Mouse (Mus musculus) MEL (cell line): Measurements from ENCODE around the gene Ccdc54. TPM values are rescaled to one million over a fixed set of nuclear protein-coding genes. Genes with fewer than 3 reads are reported as not detected.

Experiments
- DNase-seq: peaks from one replicate; pipeline ENCODE4 v3.0.0; 2011; ENCODE audit warnings: low read depth, low spot score
- H3K27ac ChIP-seq: 2 replicates; pipeline ENCODE4 v1.5.1; 2012; ENCODE audit warnings: low read depth, mild to moderate bottlenecking, control low read depth, low read length, moderate library complexity; ENCODE audit not compliant: control insufficient read depth
- H3K27me3 ChIP-seq, 2 experiments: fragments of 150-350 bp in 1 of 2; sonication (generic) in 1 of 2; 2 replicates each; pipeline ENCODE4 v1.6.1; 2012; ENCODE audit warnings: low read length in 2 of 2, mild to moderate bottlenecking in 2 of 2, improper control_type of control experiment in 1 of 2, moderate library complexity in 1 of 2; ENCODE audit not compliant: insufficient read depth in 2 of 2, control insufficient read depth in 1 of 2
- H3K36me3 ChIP-seq, 2 experiments: 2 replicates each; pipeline ENCODE4 v1.6.1; 2012 to 2014; ENCODE audit warnings: low read length in 2 of 2, improper control_type of control experiment in 1 of 2, inconsistent platforms in 1 of 2, mild to moderate bottlenecking in 1 of 2; ENCODE audit not compliant: insufficient read depth in 2 of 2, control insufficient read depth in 1 of 2
- H3K4me1 ChIP-seq, 2 experiments: fragments of 150-350 bp in 1 of 2; sonication (generic) in 1 of 2; 2 replicates each; pipeline ENCODE4 v1.6.1; 2012; ENCODE audit warnings: low read length in 2 of 2, improper control_type of control experiment in 1 of 2, mild to moderate bottlenecking in 1 of 2; ENCODE audit not compliant: insufficient read depth in 2 of 2, control insufficient read depth in 1 of 2
- H3K4me3 ChIP-seq, 2 experiments: fragments of 150-350 bp in 1 of 2; sonication (generic) in 1 of 2; 2 replicates each; pipeline ENCODE4 v1.5.1; 2012; ENCODE audit warnings: low read depth in 2 of 2, low read length in 2 of 2, mild to moderate bottlenecking in 2 of 2, moderate library complexity in 2 of 2, control low read depth in 1 of 2, improper control_type of control experiment in 1 of 2; ENCODE audit not compliant: control insufficient read depth in 1 of 2, insufficient read depth in 1 of 2
- H3K79me2 ChIP-seq: 2 replicates; pipeline ENCODE4 v1.6.1; 2012; ENCODE audit warnings: mild to moderate bottlenecking, low read length, moderate library complexity; ENCODE audit not compliant: control insufficient read depth, poor library complexity, insufficient read depth
- H3K9ac ChIP-seq: 2 replicates; pipeline ENCODE4 v1.6.1; 2012; ENCODE audit warnings: low read depth, mild to moderate bottlenecking, control low read depth, low read length, moderate library complexity; ENCODE audit not compliant: control insufficient read depth, poor library complexity, severe bottlenecking
- H3K9me3 ChIP-seq: fragments of 150-350 bp; sonication (generic); replicated peaks from 2 replicates; pipeline ENCODE4 v1.6.1; 2012; ENCODE audit warnings: mild to moderate bottlenecking, low read length, improper control_type of control experiment, moderate library complexity; ENCODE audit not compliant: insufficient read depth
- BHLHE40 ChIP-seq: IDR thresholded peaks from 2 replicates; pipeline ENCODE4 v1.6.1; 2012; ENCODE audit warnings: low read depth, mild to moderate bottlenecking, inconsistent platforms, low read length, improper control_type of control experiment, borderline replicate concordance
- CTCF ChIP-seq, 3 experiments: IDR thresholded peaks in 2 of 3; conservative IDR thresholded peaks in 1 of 3; 2 replicates each; pipeline ENCODE4 v1.5.1; 2011 to 2012; ENCODE audit warnings: low read length in 3 of 3, low read depth in 2 of 3, mild to moderate bottlenecking in 2 of 3, improper control_type of control experiment in 1 of 3, inconsistent platforms in 1 of 3, mixed read lengths in 1 of 3, moderate library complexity in 1 of 3; ENCODE audit not compliant: control insufficient read depth in 1 of 3, insufficient read depth in 1 of 3, poor library complexity in 1 of 3, severe bottlenecking in 1 of 3
- MEF2A ChIP-seq: IDR thresholded peaks from 2 replicates; pipeline ENCODE4 v1.6.1; 2014; ENCODE audit warnings: low read depth, mild to moderate bottlenecking, inconsistent platforms, low read length, improper control_type of control experiment; ENCODE audit not compliant: poor library complexity, insufficient replicate concordance, severe bottlenecking; ENCODE audit errors: extremely low read depth
- MXI1 ChIP-seq: IDR thresholded peaks from 2 replicates; pipeline ENCODE4 v1.6.1; 2011; ENCODE audit warnings: mild to moderate bottlenecking, low read depth, low read length, improper control_type of control experiment
- MYC ChIP-seq: IDR thresholded peaks from 2 replicates; pipeline ENCODE4 v1.6.1; 2011; ENCODE audit warnings: low read depth, mild to moderate bottlenecking, low read length, improper control_type of control experiment, moderate library complexity
- NELFE ChIP-seq: IDR thresholded peaks from 2 replicates; pipeline ENCODE4 v1.6.1; 2011; ENCODE audit warnings: low read depth, low read length, improper control_type of control experiment
- NRF1 ChIP-seq: IDR thresholded peaks from 2 replicates; pipeline ENCODE4 v1.6.1; 2014; ENCODE audit warnings: low read depth, mild to moderate bottlenecking, inconsistent platforms, low read length, improper control_type of control experiment, moderate library complexity; ENCODE audit not compliant: poor library complexity, insufficient read depth, severe bottlenecking
- POLR2AphosphoS2 ChIP-seq: IDR thresholded peaks from 2 replicates; pipeline ENCODE4 v1.6.1; 2011; ENCODE audit warnings: low read length, improper control_type of control experiment
- RAD21 ChIP-seq: IDR thresholded peaks from 2 replicates; pipeline ENCODE4 v1.6.1; 2011; ENCODE audit warnings: mild to moderate bottlenecking, low read depth, low read length, improper control_type of control experiment
- SMC3 ChIP-seq: IDR thresholded peaks from 2 replicates; pipeline ENCODE4 v1.6.1; 2011; ENCODE audit warnings: low read depth, low read length, improper control_type of control experiment
- TAL1 ChIP-seq: IDR thresholded peaks from 2 replicates; pipeline ENCODE4 v1.6.1; 2012; ENCODE audit warnings: mild to moderate bottlenecking, inconsistent platforms, low read length, moderate library complexity, mixed read lengths
- ZKSCAN1 ChIP-seq: IDR thresholded peaks from 2 replicates; pipeline ENCODE4 v1.6.1; 2012; ENCODE audit warnings: low read depth, mild to moderate bottlenecking, inconsistent platforms, low read length, improper control_type of control experiment, moderate library complexity
- ZNF384 ChIP-seq: IDR thresholded peaks from 2 replicates; pipeline ENCODE4 v1.6.1; 2012; ENCODE audit warnings: low read depth, mild to moderate bottlenecking, inconsistent platforms, low read length, improper control_type of control experiment
- polyA plus RNA-seq, 2 experiments: library from polyadenylated mRNA; stranded (reverse) in 1 of 2; unstranded in 1 of 2; fragments of >175 nt in 1 of 2; fragments of >200 nt in 1 of 2; gene quantifications; 2 replicates each; pipeline versions ENCODE4 v1.2.1 to v1.2.4; 2012; ENCODE audit warnings: low replicate concordance in 2 of 2, low read depth in 1 of 2; ENCODE audit not compliant: insufficient read length in 2 of 2, insufficient read depth in 1 of 2, missing spikeins in 1 of 2
- total RNA-seq: library from RNA; depleted of rRNA; stranded (reverse); fragments of 300-350 nt; gene quantifications from 2 replicates; pipeline ENCODE4 v1.2.3, GENCODE M21; 2012

Ccdc54 gene
- total and polyA plus RNA-seq, 3 experiments = 0.06 TPM; not detected in 2

DNA sequence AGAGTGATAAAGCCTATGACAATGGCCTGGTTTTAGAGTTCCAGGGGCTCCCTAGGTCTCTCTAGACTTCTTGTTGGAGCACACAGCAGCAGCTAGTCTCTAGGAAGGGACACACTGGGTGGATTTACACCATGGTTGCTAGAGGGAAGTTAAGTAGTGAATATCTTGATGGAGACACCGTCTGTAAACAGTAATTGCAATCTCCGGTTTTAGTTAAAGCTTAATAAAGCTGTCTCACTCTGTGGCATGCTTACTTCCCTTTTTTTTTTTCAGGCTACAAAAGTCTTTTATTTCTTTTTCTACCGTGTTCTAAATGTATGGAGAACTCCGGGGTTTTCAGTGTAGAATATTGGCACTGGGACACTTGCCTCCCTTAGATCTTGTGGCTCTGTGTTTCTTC is 22.0 kb upstream of the Ccdc54 start (continued):
- TF ChIP-seq POLR2AphosphoS2 (no peak), ZNF384 (peak; percentile 89)

DNA sequence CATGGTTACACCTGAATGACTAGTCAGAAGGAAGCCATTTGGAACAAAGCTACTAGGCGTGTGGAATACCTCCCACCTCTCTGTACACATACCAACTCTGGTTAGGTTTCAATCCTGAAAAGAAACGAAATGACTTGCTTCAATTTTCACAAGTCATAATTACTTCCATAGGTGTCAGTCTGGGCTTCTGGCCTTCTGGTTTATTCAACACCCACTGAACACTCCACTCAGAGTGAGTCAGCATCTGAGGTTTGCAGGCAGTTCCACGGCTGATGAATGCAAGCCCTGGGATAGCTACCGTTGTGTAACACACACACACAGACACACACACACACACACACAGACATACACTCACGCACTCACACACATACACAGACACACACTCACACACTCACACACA is 19.6 kb upstream of the Ccdc54 start:
- no peak overlapping the region for H3K27ac ChIP-seq

DNA sequence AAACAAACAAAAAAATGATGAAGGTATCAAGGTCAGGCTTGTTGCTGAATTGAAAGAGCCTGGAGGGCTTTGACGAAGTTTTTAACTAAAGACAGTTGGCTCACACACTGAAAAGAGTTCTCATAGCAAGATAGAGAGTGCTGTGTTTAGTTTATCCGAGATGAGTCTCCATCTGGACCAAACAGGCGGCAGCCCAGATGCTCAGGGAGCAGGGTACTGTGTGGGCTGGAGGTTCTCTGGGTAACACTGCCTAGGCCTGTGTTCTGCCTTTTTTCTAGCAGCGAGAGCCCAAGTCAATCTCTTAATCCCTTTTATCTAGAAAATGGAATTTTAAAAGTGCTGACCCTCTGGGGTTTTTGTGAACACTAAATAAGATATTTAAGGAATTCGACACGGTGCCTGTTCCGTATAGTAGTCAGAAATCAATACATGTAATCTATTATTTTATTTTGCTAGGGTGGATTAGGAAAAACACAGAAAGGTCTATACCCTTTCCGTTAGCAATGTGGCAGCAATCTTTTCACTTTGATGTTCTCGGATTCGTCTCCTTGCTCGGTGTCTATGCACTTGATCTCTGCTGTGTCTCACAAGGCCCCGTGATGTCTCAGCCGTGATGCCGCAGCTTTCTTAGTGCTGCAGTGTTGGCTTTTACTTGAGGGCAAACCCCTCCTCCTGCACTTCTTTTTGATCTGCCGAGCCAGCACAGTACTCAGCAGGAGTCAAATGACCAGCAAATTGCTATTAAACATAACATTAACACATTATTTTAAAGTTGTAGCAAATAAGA is 17.0 kb upstream of the Ccdc54 start:
- no peak for DNase-seq
- no peak overlapping the region for H3K4me3 ChIP-seq
- H3K4me1 ChIP-seq = peaks cover 0 to 3% of the 10 kb centered on the region in 2 experiments; a peak in 2 of 4 replicates
- TF ChIP-seq BHLHE40 = no peak
- TF ChIP-seq NELFE = no peak
- no peak for TF ChIP-seq NRF1
- TF ChIP-seq ZKSCAN1 = no peak
- no peak for TF ChIP-seq MEF2A
- no peak for TF ChIP-seq CTCF (IDR thresholded peaks at IDR 0.05 in 2 of 3, conservative IDR thresholded peaks at IDR 0.05 in 1 of 3; ENCODE audit: control insufficient read depth in 1 of 3, insufficient read depth in 1 of 3, low read depth in 2 of 3, low read length in 3 of 3, poor library complexity in 1 of 3, severe bottlenecking in 1 of 3)
- no peak for TF ChIP-seq RAD21
- TF ChIP-seq MXI1 = no peak
- no peak for TF ChIP-seq MYC
- no peak for TF ChIP-seq TAL1
- TF ChIP-seq, all 39 proteins: peak for 0
- Histone ChIP-seq H3K79me2 (no peaks in the 10 kb centered on the region), H3K9me3 (no peaks in the 10 kb centered on the region), H3K27ac (no peak overlapping the region), H3K9ac (no peak overlapping the region), H3K27me3 (no peaks in the 10 kb centered on the region), H3K36me3 (peaks cover 0 to 6% of the 10 kb centered on the region in 2 experiments; a peak in 2 of 4 replicates)

More for the DNA sequence above, 19.6 kb upstream of the Ccdc54 start:
- Histone ChIP-seq H3K79me2 (no peaks in the 10 kb centered on the region), H3K27me3 (no peaks in the 10 kb centered on the region)
- TF ChIP-seq SMC3 (no peak), ZNF384 (no peak)
- TF ChIP-seq, all 39 proteins: peak for 0
- DNase-seq = no peak
- no peak overlapping the region for H3K4me3 ChIP-seq
- peaks cover 0 to 6% of the 10 kb centered on the region in 2 experiments; a peak in 2 of 4 replicates for H3K36me3 ChIP-seq
- no peak overlapping the region for H3K9ac ChIP-seq
- H3K4me1 ChIP-seq = peaks cover 0 to 3% of the 10 kb centered on the region in 2 experiments; a peak in 2 of 4 replicates
- H3K9me3 ChIP-seq = no peaks in the 10 kb centered on the region
